Mouse (Mus musculus): ENCODE results near the gene Unk.
"Not testable (repeated sequence)": the region's sequence is repeated elsewhere in the genome, so short reads cannot be mapped to it uniquely, and the experiment has no call there.

DNA sequence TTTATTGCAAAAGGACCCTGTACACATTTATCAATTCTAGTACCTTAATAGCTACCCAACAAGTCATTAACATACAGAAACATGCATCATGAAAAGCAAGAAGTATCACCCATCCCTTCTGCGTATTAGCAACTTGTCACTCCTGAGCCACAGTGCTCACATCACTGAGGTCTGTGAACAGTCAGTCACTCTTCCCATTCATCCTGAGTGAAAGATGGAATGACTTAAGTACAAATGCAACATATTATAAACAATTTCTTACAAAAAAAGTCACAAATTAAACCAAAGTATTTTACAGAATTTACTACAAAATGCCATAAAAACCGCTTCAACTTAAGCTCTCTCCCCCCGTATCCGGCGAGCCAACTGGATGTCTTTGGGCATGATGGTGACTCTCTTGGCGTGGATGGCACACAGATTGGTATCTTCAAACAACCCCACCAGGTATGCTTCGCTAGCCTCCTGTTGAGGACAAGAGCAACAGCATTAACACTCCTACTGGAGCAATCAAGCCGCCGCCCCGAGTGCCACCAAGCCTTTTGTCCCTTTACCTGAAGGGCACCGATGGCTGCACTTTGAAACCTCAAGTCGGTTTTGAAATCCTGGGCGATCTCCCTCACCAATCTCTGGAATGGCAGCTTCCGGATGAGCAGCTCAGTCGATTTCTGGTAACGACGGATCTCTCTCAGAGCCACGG, 6.9 kb upstream of the Unk start:
- not testable (repeated sequence) for TF ChIP-seq CTCF (conservative IDR thresholded peaks at IDR 0.05; ENCODE audit: low read length); POU5F1 (IDR thresholded peaks at IDR 0.05; ENCODE audit: borderline replicate concordance, low read length)

Measured in E14TG2a.4 (cell line).